Mouse (Mus musculus) gastrocnemius, adult 2 months (tissue): ENCODE measurements around the gene Itgav. TPM values are rescaled to one million over a fixed set of nuclear protein-coding genes. Genes with fewer than 3 reads are reported as not detected.

Experiments used
- DNase-seq: peaks from one replicate; pipeline ENCODE4 v3.0.0; 2022
- H3K27ac ChIP-seq: fragments of 200-600 bp; 2 replicates; pipeline ENCODE4 v1.8.1; 2022; ENCODE audit warnings: mild to moderate bottlenecking
- H3K4me3 ChIP-seq: fragments of 200-600 bp; 2 replicates; pipeline ENCODE4 v1.8.1; 2022; ENCODE audit warnings: mild to moderate bottlenecking, moderate library complexity
- CTCF ChIP-seq: fragments of 200-600 bp; IDR thresholded peaks from 2 replicates; pipeline ENCODE4 v1.8.1; 2022; ENCODE audit warnings: antibody characterized with exemption, mild to moderate bottlenecking, moderate library complexity
- intact Hi-C: fragments of 180-260 bp; cut with DNase I; formaldehyde crosslinking; loops from one replicate; pipeline ENCODE4 v1.15.1; 2025
- total RNA-seq, 2 experiments: library from RNA; stranded (reverse); gene quantifications; 2 replicates each; pipeline ENCODE4 v1.2.3; 2021

Itgav gene
- total RNA-seq, 2 experiments from 2014 or later: 33.2 to 43.9 TPM

DNA sequence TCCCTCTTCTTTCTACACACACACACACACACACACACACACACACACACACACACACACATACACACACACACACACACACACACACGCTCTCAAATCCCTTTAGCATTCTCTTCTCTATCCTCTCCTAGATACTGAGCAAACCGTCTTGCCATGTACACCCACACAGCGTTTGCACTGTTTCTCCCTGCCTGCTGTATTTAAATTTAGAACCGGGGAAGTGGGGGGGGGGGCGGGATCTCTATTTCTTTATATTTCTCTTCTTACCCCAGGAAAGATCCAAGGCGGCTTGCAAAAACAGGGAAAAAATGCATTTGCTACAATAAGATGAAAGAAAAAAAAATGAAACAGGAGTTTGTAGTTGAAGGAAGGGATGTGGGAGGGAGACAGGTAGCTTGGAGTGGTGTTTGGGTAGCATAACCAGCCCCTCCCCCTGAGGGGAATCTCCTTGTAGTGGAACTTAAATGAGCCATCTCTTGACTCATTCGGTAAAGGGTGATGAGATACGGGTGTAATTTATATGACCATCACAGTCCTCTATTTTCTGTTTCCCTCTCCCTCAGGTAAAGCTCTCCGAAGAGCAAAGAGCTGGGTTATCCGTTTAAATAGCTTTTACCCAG lies 89.2 kb downstream of the Itgav start:
- intact Hi-C loops: no loop called here
- no peak for TF ChIP-seq CTCF
- Histone ChIP-seq H3K27ac (no peak overlapping the region), H3K4me3 (peak overlapping the region; percentile 86)
- DNase-seq: no peak

DNA sequence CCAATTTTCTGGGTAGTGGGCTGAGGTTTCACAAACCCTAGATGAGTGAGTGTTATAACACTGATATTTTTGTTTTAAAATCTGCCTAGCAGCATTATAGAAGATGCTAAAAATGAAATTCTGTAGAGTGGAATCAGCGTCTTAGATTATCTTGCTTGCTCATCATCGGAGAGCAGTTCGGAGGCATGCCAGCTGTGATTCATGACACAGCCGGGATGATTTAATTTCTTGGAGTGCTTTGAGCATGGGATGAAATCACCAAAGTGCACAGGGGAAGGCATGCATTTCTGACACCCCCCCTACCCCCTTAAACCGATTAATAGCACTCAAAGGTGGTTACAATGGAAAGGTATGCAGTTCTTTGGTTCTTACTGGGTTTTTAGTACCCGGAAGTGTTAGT lies 89.8 kb downstream of the Itgav start:
- intact Hi-C loops: no loop called here
- no peak for TF ChIP-seq CTCF
- H3K4me3 ChIP-seq: peak overlapping the region; percentile 57
- peak; percentile 63 for DNase-seq
- H3K27ac ChIP-seq: no peak overlapping the region

DNA sequence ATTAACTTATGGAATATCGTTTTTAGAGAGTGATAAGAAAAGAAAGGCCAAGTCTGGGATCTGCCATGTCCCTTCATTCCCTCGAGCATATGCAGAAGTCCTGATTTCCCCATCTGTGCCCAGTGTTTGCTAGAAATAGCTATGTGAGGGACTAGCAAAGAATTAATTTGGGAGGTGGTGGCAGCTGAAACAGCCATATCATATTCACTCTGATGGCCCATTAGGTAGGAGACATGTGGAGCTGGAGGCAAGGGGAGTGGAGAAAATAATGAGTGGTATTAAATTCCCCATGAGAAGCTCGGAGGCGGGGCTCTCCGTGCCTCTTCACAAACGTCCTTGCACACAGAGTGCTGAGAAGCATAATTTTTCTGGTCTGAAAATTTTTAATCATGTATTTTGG lies 92.0 kb downstream of the Itgav start:
- H3K27ac ChIP-seq: no peak overlapping the region
- no peak for DNase-seq
- intact Hi-C loops: no loop called here
- H3K4me3 ChIP-seq: no peak overlapping the region
- TF ChIP-seq CTCF: no peak

DNA sequence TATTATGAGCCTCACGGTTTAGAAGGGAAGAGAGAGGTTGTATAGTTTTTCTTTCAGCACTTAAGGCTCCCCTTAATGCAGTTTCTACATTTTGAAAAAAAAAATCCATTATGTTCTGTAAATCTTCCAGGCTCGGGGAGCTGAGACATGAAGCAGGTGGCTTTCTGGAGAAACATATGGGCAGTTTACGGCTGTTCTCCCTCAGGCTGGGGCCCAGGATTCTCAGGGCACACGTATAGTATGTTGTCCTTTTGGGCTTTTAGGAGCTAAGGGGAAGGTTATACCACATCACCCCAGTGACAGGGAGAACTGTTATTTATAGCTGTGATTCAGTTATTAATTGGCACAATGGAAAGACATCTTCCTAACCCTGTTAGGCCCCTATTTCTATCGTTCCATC lies 101.0 kb downstream of the Itgav start:
- H3K4me3 ChIP-seq: no peak overlapping the region
- TF ChIP-seq CTCF: no peak
- no peak for DNase-seq
- H3K27ac ChIP-seq: no peak overlapping the region
- intact Hi-C loops: no loop called here

DNA sequence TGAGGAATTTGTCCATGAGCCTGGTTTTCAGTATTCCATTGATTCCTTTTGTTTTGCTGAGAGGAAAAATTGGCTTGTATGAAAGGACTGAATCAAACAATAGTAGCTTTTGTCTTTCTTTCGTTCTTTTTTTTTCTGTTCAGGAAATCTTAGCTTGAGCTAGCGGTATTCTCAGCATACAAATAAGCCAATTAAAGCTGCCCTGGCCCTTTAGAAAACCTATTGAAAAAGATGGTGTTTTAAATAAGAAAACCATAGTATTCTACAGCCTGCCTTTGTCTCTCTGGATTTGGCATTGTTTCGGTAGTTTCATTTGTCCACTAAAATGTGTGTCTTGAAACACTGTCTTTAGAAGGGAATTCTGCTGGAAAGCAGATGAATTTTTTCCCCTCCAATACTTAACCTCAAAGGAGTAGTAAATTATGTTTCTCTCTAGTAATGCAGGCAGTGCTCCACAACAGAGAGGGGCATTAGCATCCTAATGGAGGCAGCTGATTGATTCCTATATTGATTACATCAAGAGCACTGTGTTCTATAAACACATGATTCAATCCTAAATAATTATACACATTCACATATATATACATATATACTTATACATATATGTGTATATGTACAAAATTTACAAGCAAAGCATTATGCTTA lies 104.8 kb downstream of the Itgav start:
- TF ChIP-seq CTCF: no peak
- no peak for DNase-seq
- Histone ChIP-seq H3K4me3 (no peak overlapping the region), H3K27ac (no peak overlapping the region)
- intact Hi-C loops: no loop called here

DNA sequence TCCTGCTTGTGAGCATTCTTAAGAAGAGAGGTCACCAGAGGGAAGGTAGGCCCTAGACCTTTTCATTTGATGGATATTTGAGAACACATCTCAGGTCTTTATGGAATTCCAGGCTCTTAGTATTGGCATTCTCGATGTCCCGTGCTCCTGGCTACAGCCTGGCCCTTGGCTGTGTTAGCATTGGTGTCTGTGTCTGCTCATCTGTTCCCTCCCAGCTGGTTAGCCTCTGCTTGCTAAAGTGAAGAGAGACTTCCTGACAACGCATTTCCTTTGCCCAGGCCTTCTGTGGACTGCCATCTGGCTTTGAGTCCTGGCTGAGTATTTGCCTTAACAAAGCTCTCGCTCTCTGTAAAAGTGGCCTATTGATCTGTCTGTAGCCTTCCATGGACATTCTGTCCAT lies 108.7 kb downstream of the Itgav start:
- H3K4me3 ChIP-seq: no peak overlapping the region
- DNase-seq: peak; percentile 33
- intact Hi-C loops: no loop called here
- no peak for TF ChIP-seq CTCF
- H3K27ac ChIP-seq: no peak overlapping the region

DNA sequence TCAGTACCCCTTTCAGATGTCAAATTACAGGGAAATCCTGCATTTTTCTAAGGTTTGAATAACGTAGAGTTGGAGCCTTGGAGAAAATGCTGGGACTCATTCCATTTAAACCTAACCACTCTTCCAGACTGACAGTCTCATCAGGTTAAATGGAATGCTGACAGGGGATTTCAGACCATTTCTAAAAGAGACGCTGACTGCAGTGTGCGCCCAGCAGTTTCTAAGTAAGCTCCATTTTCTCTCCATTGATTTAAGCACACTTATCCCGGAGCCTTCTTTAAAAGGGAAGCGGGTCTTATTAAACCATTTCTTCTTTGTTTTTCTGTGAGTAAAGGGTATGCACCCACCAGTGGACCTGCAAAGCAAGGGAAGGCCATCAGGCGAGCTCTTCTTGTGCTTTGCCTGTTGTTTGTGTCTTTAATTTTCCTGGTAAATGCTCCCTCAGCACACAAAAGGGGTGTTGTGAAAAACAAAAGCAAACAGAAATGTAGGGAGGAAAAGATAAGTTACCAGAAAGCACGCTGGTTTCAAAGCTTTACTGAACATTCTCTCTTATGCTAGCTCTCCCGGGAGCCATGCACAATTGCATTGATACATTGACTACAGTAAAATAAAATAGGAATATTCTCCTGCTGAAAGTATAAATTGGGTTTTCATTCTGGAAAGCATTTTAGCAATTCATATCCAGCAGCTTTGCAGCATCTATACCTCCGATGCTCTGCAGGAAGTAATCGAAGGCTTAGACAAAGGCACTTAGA lies 111.3 kb downstream of the Itgav start:
- Histone ChIP-seq H3K4me3 (no peak overlapping the region), H3K27ac (no peak overlapping the region)
- DNase-seq: no peak
- TF ChIP-seq CTCF: no peak
- intact Hi-C loops: no loop called here

DNA sequence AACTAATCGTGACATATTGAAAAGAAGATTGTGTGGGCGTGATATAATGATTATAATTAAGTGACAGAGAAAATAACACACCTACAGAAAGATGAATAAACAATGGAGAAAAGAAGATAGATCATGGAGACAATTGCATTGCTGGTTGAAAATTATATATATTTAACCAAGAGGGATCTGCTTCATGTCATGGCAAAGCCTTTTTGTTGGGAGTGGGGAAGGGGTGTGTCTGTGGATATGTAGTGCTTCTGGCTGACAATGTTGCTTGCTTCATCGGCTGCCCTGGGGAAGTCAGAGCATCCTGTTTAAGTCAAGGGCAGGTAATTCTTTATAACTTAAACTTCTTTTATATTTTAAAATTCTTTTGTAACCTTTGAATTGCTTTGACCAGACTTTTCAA lies 124.3 kb downstream of the Itgav start:
- Histone ChIP-seq H3K27ac (no peak overlapping the region), H3K4me3 (no peak overlapping the region)
- DNase-seq: no peak
- TF ChIP-seq CTCF: no peak
- intact Hi-C loops: no loop called here

DNA sequence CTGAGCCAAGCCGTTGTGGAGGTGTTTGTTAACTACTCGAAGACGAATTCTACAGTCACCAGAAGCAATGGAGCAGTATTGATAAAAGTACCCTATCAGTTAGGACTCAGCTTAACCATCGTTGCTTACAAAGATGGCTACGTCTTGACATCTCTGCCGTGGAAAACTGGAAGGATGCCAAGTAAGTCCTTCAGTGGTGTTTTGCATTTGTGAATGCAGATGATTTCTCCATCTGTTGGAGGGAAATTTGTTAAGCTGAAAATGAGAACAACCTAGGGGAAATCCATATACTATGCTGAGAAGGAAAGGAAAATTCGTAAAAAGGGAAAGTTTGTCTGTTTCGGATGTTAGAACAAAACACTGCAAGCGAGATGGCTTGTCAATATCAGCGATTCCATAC lies 129.2 kb downstream of the Itgav start:
- H3K27ac ChIP-seq: no peak overlapping the region
- intact Hi-C loops: no loop called here
- no peak for TF ChIP-seq CTCF
- DNase-seq: no peak
- H3K4me3 ChIP-seq: no peak overlapping the region

DNA sequence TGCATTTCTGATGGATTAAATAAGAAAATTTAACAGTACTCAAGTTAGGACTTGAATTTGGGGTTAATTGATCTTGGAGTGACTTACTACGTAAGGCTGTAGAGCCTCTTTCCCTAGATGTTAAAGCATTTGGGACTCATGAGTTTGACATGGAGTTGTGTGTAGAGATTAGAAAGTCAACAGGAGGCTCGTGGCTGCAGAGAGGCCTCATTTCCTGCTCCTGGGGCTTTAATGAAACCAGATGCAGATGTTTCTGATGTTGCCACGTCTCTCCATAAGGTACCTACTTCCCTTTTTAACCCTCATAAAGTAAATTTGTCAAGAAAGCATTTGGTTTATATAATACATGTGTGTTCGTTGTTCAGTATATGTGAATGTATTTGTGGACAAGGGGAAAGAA lies 132.0 kb downstream of the Itgav start:
- DNase-seq: no peak
- Histone ChIP-seq H3K27ac (no peak overlapping the region), H3K4me3 (no peak overlapping the region)
- no peak for TF ChIP-seq CTCF
- intact Hi-C loops: no loop called here

Other genes with a start within 250 kb of the Itgav start
- 10 to 100 TPM; 69.0 to 70.8 TPM for gene Zc3h15, start 80.0 kb upstream of the Itgav start, total RNA-seq
- 1 to 10 TPM in 1 of 2 experiments, under 1 TPM in 1; 0.79 to 1.4 TPM for gene Fam171b, start 88.2 kb downstream of the Itgav start, total RNA-seq
- not detected for gene Zswim2, start 216.8 kb downstream of the Itgav start, total RNA-seq
- gene Gm13698, start 231.3 kb downstream of the Itgav start, total RNA-seq: under 1 TPM; 0.69 to 0.95 TPM
- gene Gm13693, start 237.1 kb downstream of the Itgav start, total RNA-seq: under 1 TPM; 0.69 to 0.95 TPM
- under 1 TPM in 1 of 2 experiments, not detected in 1; 0.69 TPM for gene Gm13695, start 242.9 kb downstream of the Itgav start, total RNA-seq
- gene Gm13696, start 248.7 kb downstream of the Itgav start, total RNA-seq: under 1 TPM; 0.69 to 0.95 TPM